Mouse (Mus musculus) lung, postnatal 0 days (tissue): ENCODE measurements around the gene Ubl5.

Source experiments
- CTCF ChIP-seq: IDR thresholded peaks from 2 replicates; pipeline ENCODE4 v1.5.1; 2016; ENCODE audit warnings: antibody characterized with exemption, mild to moderate bottlenecking
- EP300 ChIP-seq: IDR thresholded peaks from 2 replicates; pipeline ENCODE4 v1.6.1; 2016; ENCODE audit warnings: antibody characterized with exemption, mild to moderate bottlenecking, control low read depth

DNA sequence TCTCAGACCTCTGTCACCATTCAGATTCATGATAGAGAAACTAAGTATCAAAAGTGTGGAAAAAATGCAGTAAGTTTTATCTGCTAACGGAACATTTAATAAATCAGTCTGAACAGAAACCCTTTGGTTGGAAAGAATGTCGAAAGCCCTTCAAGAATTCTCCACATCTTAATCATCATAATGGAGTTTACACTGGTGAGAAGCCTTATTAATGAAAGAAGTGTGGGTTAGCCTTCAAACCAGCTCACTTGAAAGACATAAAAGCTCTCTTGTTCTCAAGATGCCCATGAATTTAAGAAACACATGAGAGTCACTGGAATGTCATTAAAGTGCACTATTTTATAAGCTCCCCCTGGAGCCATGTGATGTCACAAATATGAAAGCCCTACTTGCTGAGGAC lies 26.0 kb upstream of the Ubl5 start:
- no peak for TF ChIP-seq CTCF
- TF ChIP-seq EP300: peak; percentile 87
